ENCODE assay signal across 9 mouse cellular contexts in the genomic region with DNA sequence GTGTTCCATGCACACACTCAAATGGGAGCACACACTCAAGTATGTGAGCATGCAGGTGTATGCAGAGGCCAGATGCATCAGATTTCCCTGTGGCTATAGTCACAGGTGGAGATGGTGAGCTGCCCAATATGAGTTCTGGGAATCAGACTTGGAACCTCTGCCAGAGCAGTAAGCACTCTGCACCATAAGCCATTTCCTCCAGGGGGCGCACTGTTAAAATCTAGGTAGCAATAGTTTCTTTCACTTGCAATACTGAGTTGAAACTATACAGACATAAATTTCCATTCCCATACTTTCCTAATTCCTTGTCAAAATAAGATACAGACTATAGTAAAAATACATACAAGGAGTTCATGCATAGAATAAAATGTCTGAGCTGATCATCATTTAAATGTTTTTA.
DNase-seq lines count a peak whose midpoint lies in the region; ATAC-seq and TF ChIP-seq lines count a peak whose summit lies in the region.
"Had no signal": no experiment of that assay in that cellular context is flagged by ENCODE, and none has a peak within 500 bp of the region (broad histone marks: within the 10 kb centered on the region; RNA-seq: fewer than 3 reads in every experiment).

No protein-coding gene starts in this region.

- H3K79me2 ChIP-seq in liver, adult 2 months (ENCODE audit: control insufficient read depth, insufficient read depth, low read length), result no peaks in the 10 kb centered on the region

- TF ChIP-seq POLR2A in liver, adult 2 months (IDR thresholded peaks at IDR 0.05; ENCODE audit: extremely low read depth, insufficient read depth, low read length), result no peak
- TF ChIP-seq POLR2A in limb, embryonic 14.5 days (IDR thresholded peaks at IDR 0.05; ENCODE audit: borderline replicate concordance, extremely low read depth, insufficient read depth, insufficient read length), result no peak

- TF ChIP-seq CTCF in liver, adult 2 months (IDR thresholded peaks at IDR 0.05; ENCODE audit: low read depth, low read length), result peak; percentile 48

- no peak overlapping the region for H3K9ac ChIP-seq in liver, adult 2 months (ENCODE audit: low read depth, low read length)
- H3K9ac ChIP-seq in liver, embryonic 11.5 days (ENCODE audit: low read depth, low read length), result no peak overlapping the region
- no peak overlapping the region for H3K9ac ChIP-seq in forebrain, embryonic 12.5 days
- H3K9ac ChIP-seq in limb, embryonic 14.5 days (ENCODE audit: low read depth, low read length, severe bottlenecking), result no peak overlapping the region
- H3K9ac ChIP-seq: hindbrain, embryonic 15.5 days had no signal

- no peaks in the 10 kb centered on the region for H3K4me1 ChIP-seq in liver, adult 2 months (ENCODE audit: control insufficient read depth, insufficient read depth, low read length)
- H3K4me1 ChIP-seq in liver, embryonic 11.5 days (replicated peaks; ENCODE audit: control insufficient read depth, insufficient read depth, low read length), result no peaks in the 10 kb centered on the region
- H3K4me1 ChIP-seq in forebrain, embryonic 12.5 days, result peaks cover 4% of the 10 kb centered on the region
- no peaks in the 10 kb centered on the region for H3K4me1 ChIP-seq in limb, embryonic 14.5 days (ENCODE audit: control insufficient read depth, insufficient read depth, low read length)
- H3K4me1 ChIP-seq: hindbrain, embryonic 15.5 days had no signal

- H3K27ac ChIP-seq in liver, adult 2 months (replicated peaks; ENCODE audit: insufficient read depth, low read depth, low read length), result no peak overlapping the region
- no peak overlapping the region for H3K27ac ChIP-seq in liver, embryonic 11.5 days (ENCODE audit: low read depth, low read length)
- H3K27ac ChIP-seq in forebrain, embryonic 12.5 days, result no peak overlapping the region
- no peak overlapping the region for H3K27ac ChIP-seq in limb, embryonic 14.5 days (replicated peaks; ENCODE audit: low read depth, low read length)
- H3K27ac ChIP-seq: hindbrain, embryonic 15.5 days had no signal

- H3K4me3 ChIP-seq in liver, adult 2 months (ENCODE audit: insufficient read depth, low read depth, low read length), result no peak overlapping the region
- no peak overlapping the region for H3K4me3 ChIP-seq in liver, embryonic 11.5 days (ENCODE audit: low read depth, low read length)
- H3K4me3 ChIP-seq in forebrain, embryonic 12.5 days (replicated peaks), result no peak overlapping the region
- H3K4me3 ChIP-seq in limb, embryonic 14.5 days (replicated peaks; ENCODE audit: low read length), result no peak overlapping the region
- H3K4me3 ChIP-seq: hindbrain, embryonic 15.5 days had no signal

- no peak overlapping the region for H3K4me2 ChIP-seq in liver, embryonic 11.5 days
- no peak overlapping the region for H3K4me2 ChIP-seq in forebrain, embryonic 12.5 days
- no peak overlapping the region for H3K4me2 ChIP-seq in limb, embryonic 14.5 days (replicated peaks; ENCODE audit: low read depth, low read length, severe bottlenecking)
- H3K4me2 ChIP-seq: hindbrain, embryonic 15.5 days had no signal

- H3K9me3 ChIP-seq in liver, embryonic 11.5 days (ENCODE audit: control insufficient read depth, low read length), result no peaks in the 10 kb centered on the region
- H3K9me3 ChIP-seq in forebrain, embryonic 12.5 days, result 0 out of 2 replicates have a peak, but pooled peaks cover 3% of the 10 kb centered on the region
- no peaks in the 10 kb centered on the region for H3K9me3 ChIP-seq in limb, embryonic 14.5 days (ENCODE audit: control insufficient read depth, low read length)
- H3K9me3 ChIP-seq: hindbrain, embryonic 15.5 days had no signal

- no peaks in the 10 kb centered on the region for H3K27me3 ChIP-seq in liver, adult 2 months (ENCODE audit: control insufficient read depth, insufficient read depth, low read length)
- H3K27me3 ChIP-seq in liver, embryonic 11.5 days (replicated peaks; ENCODE audit: control insufficient read depth, insufficient read depth, low read length), result no peaks in the 10 kb centered on the region
- H3K27me3 ChIP-seq in forebrain, embryonic 12.5 days, result no peaks in the 10 kb centered on the region
- H3K27me3 ChIP-seq in limb, embryonic 14.5 days (ENCODE audit: control insufficient read depth, insufficient read depth, low read length), result no peaks in the 10 kb centered on the region
- H3K27me3 ChIP-seq: hindbrain, embryonic 15.5 days had no signal

- H3K36me3 ChIP-seq in liver, adult 2 months (ENCODE audit: control insufficient read depth, insufficient read depth, low read length), result no peaks in the 10 kb centered on the region
- H3K36me3 ChIP-seq in liver, embryonic 11.5 days (ENCODE audit: control insufficient read depth, insufficient read depth, low read length), result no peaks in the 10 kb centered on the region
- H3K36me3 ChIP-seq in forebrain, embryonic 12.5 days (replicated peaks), result no peaks in the 10 kb centered on the region
- H3K36me3 ChIP-seq in limb, embryonic 14.5 days (ENCODE audit: control insufficient read depth, insufficient read depth, low read length), result no peaks in the 10 kb centered on the region
- H3K36me3 ChIP-seq: hindbrain, embryonic 15.5 days had no signal

- peak; percentile 39 to 68 for DNase-seq in cerebellum, postnatal 25 days
- no peak for DNase-seq in cerebellum, adult 8-10 months
- peak; percentile 54 for DNase-seq in liver, adult 2 months (ENCODE audit: extremely low read depth, low read depth, low spot score)
- no peak for DNase-seq in liver, embryonic 11.5 days (ENCODE audit: low spot score)
- DNase-seq in WW6 (ENCODE audit: low read depth, low spot score), result peak; percentile 13
- peak; percentile 79 for DNase-seq in limb, embryonic 14.5 days (ENCODE audit: low spot score)
- DNase-seq in skeletal muscle tissue, adult 2 months (ENCODE audit: low read depth, low spot score), result peak; percentile 23

- WGBS in liver, adult 2 months, result 28% methylated on average over 1 of the region's 1 CpGs
- 14% methylated on average over 1 of the region's 1 CpGs for WGBS in liver, embryonic 11.5 days
- 45% methylated on average over 1 of the region's 1 CpGs for WGBS in forebrain, embryonic 12.5 days
- WGBS in limb, embryonic 14.5 days, result 25% methylated on average over 1 of the region's 1 CpGs

- no peak for ATAC-seq in liver, embryonic 11.5 days (replicated peaks; ENCODE audit: low FRiP score)
- ATAC-seq in forebrain, embryonic 12.5 days (ENCODE audit: low FRiP score), result 0 out of 2 replicates have a peak, but pooled peaks have one; percentile 33
- ATAC-seq in limb, embryonic 14.5 days (ENCODE audit: low FRiP score, low read depth), result no peak

Comparison
In these comparisons a context has a peak if more than half of its experiments do, and no peak if none do; other contexts are left out.
1. DNase-seq: peak in cerebellum, postnatal 25 days (2 of 2), liver, adult 2 months (single experiment), WW6 (single experiment), limb, embryonic 14.5 days (single experiment) and skeletal muscle tissue, adult 2 months (single experiment); none in cerebellum, adult 8-10 months (single experiment) and liver, embryonic 11.5 days (single experiment).